Mouse (Mus musculus) right cerebral cortex, postnatal 4 days (tissue): ENCODE data around the gene Zdbf2.
"Not testable (repeated sequence)": the region's sequence is repeated elsewhere in the genome, so short reads cannot be mapped to it uniquely, and the experiment has no call there.

Source experiments
- DNase-seq: peaks from one replicate; pipeline ENCODE4 v3.0.0-alpha.2; 2022

Gene Zdbf2

GRCm38 (mm10) chr1:63265461-63265860 lies 7.6 kb upstream of the Zdbf2 start:
- DNase-seq = no peak

DNA sequence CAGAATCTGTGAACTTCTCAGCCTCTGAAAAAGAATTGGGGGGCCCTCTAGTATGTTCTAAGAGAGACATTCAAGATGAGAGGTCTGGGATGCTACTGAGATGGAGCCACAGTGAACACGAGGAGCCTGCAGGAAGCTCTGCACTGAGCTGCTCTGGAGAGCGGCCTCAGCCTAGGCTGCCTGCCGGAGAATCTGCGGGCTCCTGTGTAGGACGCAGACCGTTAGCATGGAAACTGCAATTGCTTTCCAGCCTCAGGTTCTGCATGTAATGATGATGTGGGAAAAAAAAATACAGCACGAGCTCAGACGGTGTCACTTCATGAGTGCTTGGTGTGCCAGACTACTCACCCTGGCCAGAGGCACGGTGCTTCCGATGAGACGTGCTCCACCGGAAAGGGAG lies 6.9 kb upstream of the Zdbf2 start:
- no peak for DNase-seq

DNA sequence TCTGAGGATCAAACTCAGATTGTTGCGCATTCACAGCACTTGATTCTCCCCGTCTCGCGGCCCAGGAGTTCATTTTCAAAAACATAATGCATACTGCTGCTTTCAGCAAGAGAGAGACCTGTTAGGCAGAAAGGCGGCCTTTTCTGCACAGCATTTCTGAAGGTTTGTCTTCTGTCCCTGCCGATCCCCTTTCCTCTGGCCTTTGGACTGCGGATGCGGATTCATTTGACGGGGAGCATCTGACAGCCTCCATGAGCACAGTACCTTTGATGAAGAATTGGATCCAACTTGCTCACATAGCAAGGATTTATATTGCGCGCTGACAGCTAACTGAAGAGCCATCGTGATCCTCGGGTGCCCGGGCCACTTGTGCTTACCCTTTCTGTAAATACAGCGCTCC lies 6.3 kb upstream of the Zdbf2 start:
- no peak for DNase-seq

DNA sequence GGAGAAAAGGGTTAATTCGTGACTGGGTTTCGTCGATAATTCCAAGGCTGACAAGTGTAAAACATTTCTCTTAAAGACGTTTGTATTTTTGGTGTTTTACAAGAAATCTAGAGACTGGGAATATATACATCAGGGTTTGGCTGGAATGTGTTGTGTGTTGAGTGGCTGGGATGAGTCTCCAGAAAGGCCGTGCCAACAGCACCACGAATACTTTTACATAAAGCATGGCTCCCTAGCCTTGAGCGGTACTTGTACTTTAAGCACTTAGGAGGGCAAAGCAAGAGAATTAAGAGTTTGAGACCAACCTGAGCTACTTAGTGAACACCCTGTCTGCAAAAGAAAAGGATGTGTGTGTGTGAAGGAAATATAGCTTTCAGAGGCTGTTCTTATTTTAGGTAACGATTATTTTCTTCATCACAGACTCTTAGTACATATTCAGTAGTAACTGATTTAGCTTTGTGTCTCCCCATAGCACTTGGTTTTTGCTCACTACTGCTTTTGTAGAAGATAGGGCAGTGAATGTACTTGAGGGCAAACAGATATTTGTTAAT lies 865 bp upstream of the Zdbf2 start:
- no peak for DNase-seq

- no peak for DNase-seq
Measured at GRCm38 (mm10) chr1:63273339-63273951, 380 bp downstream of the Zdbf2 start.

DNA sequence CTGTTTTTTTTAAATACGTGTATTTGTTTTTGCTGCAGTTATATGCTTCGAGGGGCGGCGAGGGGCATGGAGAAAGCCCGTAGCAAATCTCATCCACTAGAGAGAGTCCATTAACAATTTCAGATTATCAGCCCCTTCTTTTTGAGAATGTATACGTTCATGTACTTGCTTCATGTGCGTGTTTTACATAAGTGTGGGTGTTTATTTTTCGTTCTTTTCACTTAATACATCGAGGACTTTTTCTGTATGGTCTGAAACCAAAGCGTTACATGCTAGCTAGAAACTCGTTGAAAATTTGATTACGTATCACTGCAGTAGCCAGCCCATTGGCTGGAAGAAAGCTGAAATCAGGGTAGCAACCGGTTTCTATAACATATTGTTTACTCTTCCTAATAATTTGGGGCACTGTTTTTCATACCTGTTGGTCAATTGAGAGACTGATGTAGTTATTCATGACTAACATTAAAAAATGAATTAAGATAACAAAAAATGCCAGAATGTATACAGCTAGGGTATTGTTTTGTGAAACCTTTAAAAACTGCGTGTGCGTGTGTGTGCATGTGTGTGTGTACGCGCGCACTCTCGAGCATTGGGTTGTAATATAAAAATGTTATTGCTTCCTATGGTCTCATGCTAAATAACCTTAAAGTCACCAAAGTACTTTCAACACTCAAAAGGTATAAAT lies 1.1 kb downstream of the Zdbf2 start:
- DNase-seq = no peak

GRCm38 (mm10) chr1:63278106-63278505 lies 5.0 kb downstream of the Zdbf2 start:
- no peak for DNase-seq

DNA sequence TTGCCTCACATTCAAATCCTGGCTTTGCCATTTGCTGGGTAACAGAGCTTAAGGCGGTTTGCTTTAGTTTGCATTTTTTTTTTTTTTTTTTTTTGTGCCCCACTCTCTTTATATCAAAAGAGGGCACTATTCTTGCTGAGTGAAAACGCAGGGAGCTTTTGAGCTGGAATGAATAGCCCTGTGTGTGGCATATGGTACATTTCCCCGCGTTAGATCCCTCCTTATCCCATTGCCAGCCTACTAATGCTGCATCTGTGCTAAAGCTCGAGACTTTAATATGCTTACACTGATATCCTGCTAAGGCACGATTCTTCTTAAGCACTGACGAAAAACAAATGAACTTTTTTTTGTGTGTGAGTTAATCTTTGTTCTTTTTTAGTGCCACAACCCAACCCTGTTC lies 20.9 kb downstream of the Zdbf2 start:
- DNase-seq = no peak

GRCm38 (mm10) chr1:63309661-63310060 lies 36.6 kb downstream of the Zdbf2 start:
- DNase-seq = no peak

DNA sequence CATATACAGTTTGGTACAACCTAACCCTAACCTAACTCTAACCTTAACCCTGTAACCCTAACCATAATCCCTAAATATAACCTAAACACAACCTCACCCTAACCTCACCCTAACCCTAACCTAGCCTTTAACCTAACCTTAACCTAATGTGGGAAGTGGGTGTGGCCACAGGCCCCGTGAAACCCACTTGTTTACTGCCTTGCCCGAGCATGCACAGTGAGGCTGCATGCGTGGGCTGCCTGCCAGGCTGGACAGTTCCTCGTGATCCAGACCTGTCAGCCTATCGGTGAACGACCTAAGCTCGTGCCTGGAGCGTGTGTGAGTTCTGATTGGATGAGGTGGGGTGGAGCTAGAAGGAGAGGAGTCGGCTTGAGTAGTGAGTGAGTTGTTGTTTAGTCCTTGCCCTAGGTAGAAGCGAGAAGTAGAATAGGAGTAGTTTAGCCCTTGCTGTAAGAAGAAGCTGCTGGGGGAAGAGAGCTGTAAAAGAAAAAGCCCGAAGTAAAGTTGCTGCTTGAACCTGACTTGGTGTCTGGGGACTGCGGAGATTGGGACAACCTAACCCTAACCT lies 50.6 kb downstream of the Zdbf2 start:
- DNase-seq = not testable (repeated sequence)
